Mouse (Mus musculus): ENCODE measurements at regions not wholly inside any gene's neighbourhood (a gene's known extent, or its start where the extent isn't known, plus 50 kb on each side); places are given as distances from the start of the nearest gene placed in this dataset.

DNA sequence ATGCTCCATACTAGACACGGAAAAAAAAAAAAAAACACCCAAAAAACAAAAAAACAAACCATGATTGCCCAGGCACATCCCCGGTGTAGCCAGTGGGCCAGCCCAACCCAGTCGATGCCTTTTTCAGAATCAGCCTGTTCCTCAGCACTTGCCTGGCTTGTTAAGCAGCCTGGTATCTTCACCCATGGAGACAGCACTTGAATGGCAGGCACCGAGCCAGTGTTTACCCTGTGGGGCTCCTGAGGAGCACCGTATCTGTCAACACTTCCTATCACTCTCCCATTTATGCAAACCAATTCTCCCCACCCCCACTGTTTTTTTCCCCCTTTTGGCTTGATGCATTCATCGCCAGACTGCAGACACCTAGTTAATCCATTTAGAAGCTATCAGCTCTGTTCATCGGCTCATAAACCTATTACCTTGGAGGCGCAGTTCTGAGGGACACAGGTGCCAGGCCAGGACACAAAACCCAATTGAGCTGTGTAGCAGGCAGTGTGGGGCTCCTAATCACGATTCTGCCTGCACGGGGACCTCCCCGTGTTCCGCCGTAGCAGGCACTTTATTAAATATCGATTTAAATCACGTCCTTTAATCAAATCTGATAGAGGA is 537.8 kb downstream of the Ofcc1 start:
- 7% methylated on average over 15 of the region's 15 CpGs for WGBS
- H3K4me2 ChIP-seq, result peak overlapping the region; percentile 64
- no peak overlapping the region for H3K9ac ChIP-seq
- no peaks in the 10 kb centered on the region for H3K27me3 ChIP-seq (ENCODE audit: insufficient read depth, low read length)
- DNase-seq (peak; percentile 37), ATAC-seq (ENCODE audit: insufficient read depth) (peak; percentile 58; the same call in 1 of the 2 replicates)
- no peaks in the 10 kb centered on the region for H3K4me1 ChIP-seq (ENCODE audit: insufficient read depth)
- H3K36me3 ChIP-seq (ENCODE audit: insufficient read depth), result no peaks in the 10 kb centered on the region
- peak overlapping the region; percentile 32; the same call in 1 of the 2 replicates for H3K4me3 ChIP-seq (ENCODE audit: low read depth, low read length)
- TF ChIP-seq CTCF (IDR thresholded peaks at IDR 0.05; ENCODE audit: low read depth), result no peak
- no peaks in the 10 kb centered on the region for H3K9me3 ChIP-seq (ENCODE audit: low read depth, low read length)
- H3K27ac ChIP-seq (ENCODE audit: low read depth), result no peak overlapping the region

DNA sequence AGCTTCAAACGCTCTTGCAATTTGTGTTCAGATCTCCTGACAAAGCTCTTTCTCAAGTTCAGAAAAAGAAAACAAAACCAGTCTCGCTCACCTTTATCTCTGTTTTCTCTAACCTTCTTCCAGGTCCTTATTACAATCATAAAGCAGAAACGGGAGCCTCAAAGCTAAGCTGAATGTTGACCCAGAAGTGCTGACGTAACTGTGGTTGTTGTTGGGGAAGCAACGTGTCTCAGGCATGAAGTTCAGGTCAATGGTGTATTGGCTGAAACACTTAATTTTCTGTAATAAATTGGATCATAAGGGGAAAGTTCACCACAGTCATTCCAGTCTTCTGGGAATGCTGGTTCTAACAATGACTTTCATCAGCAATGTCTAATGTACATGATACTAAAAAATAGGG is 586.7 kb downstream of the Ofcc1 start:
- H3K4me3 ChIP-seq (ENCODE audit: low read depth, low read length), result no peak overlapping the region
- 58% methylated on average over 5 of the region's 5 CpGs for WGBS
- no peak for TF ChIP-seq CTCF (IDR thresholded peaks at IDR 0.05; ENCODE audit: low read depth)
- ATAC-seq (ENCODE audit: insufficient read depth), result no peak
- no peaks in the 10 kb centered on the region for H3K9me3 ChIP-seq (ENCODE audit: low read depth, low read length)
- DNase-seq, result no peak
- H3K4me2 ChIP-seq, result no peak overlapping the region
- no peak overlapping the region for H3K27ac ChIP-seq (ENCODE audit: low read depth)
- no peak overlapping the region for H3K9ac ChIP-seq
- no peaks in the 10 kb centered on the region for H3K4me1 ChIP-seq (ENCODE audit: insufficient read depth)
- H3K27me3 ChIP-seq (ENCODE audit: insufficient read depth, low read length), result no peaks in the 10 kb centered on the region
- no peaks in the 10 kb centered on the region for H3K36me3 ChIP-seq (ENCODE audit: insufficient read depth)

DNA sequence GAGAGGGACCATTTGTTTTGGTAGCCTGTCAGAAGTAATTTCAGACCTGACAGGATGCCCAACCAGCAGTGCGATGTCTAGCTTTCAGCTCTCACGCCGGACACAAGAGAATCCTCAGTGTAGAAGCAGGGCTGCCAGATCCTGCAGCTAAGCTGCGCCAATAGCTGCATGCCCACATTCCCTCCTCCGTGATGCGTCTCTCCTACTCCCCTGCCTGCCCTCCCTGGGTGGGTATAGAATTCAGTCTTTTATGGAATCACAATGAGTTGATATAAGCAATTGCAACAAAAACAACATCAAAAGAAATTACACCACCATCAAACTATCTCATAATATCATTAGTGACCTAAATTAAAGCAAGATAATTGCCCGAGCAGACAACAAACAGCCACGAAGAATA is 587.1 kb downstream of the Ofcc1 start:
- no peak for TF ChIP-seq CTCF (IDR thresholded peaks at IDR 0.05; ENCODE audit: low read depth)
- no peak for ATAC-seq (ENCODE audit: insufficient read depth)
- Histone ChIP-seq H3K9me3 (ENCODE audit: low read depth, low read length) (no peaks in the 10 kb centered on the region), H3K4me3 (ENCODE audit: low read depth, low read length) (no peak overlapping the region), H3K4me1 (ENCODE audit: insufficient read depth) (no peaks in the 10 kb centered on the region), H3K4me2 (no peak overlapping the region), H3K36me3 (ENCODE audit: insufficient read depth) (no peaks in the 10 kb centered on the region), H3K27ac (ENCODE audit: low read depth) (no peak overlapping the region), H3K9ac (no peak overlapping the region), H3K27me3 (ENCODE audit: insufficient read depth, low read length) (no peaks in the 10 kb centered on the region)
- no peak for DNase-seq
- WGBS, result 82% methylated on average over 8 of the region's 8 CpGs

- 43% methylated on average over 4 of the region's 4 CpGs for WGBS
- Histone ChIP-seq H3K36me3 (ENCODE audit: insufficient read depth) (no peaks in the 10 kb centered on the region), H3K9ac (no peak overlapping the region), H3K4me2 (no peak overlapping the region), H3K4me3 (ENCODE audit: low read depth, low read length) (no peak overlapping the region), H3K27me3 (ENCODE audit: insufficient read depth, low read length) (no peaks in the 10 kb centered on the region), H3K4me1 (ENCODE audit: insufficient read depth) (no peaks in the 10 kb centered on the region), H3K27ac (ENCODE audit: low read depth) (no peak overlapping the region), H3K9me3 (ENCODE audit: low read depth, low read length) (no peaks in the 10 kb centered on the region)
- TF ChIP-seq CTCF (IDR thresholded peaks at IDR 0.05; ENCODE audit: low read depth), result no peak
- no peak for ATAC-seq (ENCODE audit: insufficient read depth)
- no peak for DNase-seq
These were observed 592.0 kb downstream of the Ofcc1 start for GRCm38 (mm10) chr13:39769228-39769627.

- WGBS, result 74% methylated on average over 1 of the region's 1 CpGs
- ATAC-seq (ENCODE audit: insufficient read depth), result no peak
- no peak for DNase-seq
- no peak for TF ChIP-seq CTCF (IDR thresholded peaks at IDR 0.05; ENCODE audit: low read depth)
- Histone ChIP-seq H3K27ac (ENCODE audit: low read depth) (no peak overlapping the region), H3K4me2 (no peak overlapping the region), H3K9ac (no peak overlapping the region), H3K9me3 (ENCODE audit: low read depth, low read length) (no peaks in the 10 kb centered on the region), H3K27me3 (ENCODE audit: insufficient read depth, low read length) (no peaks in the 10 kb centered on the region), H3K4me3 (ENCODE audit: low read depth, low read length) (no peak overlapping the region), H3K4me1 (ENCODE audit: insufficient read depth) (no peaks in the 10 kb centered on the region), H3K36me3 (ENCODE audit: insufficient read depth) (no peaks in the 10 kb centered on the region)
These were observed 594.4 kb downstream of the Ofcc1 start for GRCm38 (mm10) chr13:39766897-39767296.

All from lung, embryonic 14.5 days (tissue).